Mouse (Mus musculus) kidney, embryonic 16.5 days (tissue): ENCODE data around the gene Inhbc. TPM values are rescaled to one million over a fixed set of nuclear protein-coding genes. Genes with fewer than 3 reads are reported as not detected.
"Not testable (repeated sequence)": the region's sequence is repeated elsewhere in the genome, so short reads cannot be mapped to it uniquely, and the experiment has no call there.

Experiments used
- ATAC-seq: fragments of 200-750 bp; cut with Nextera tagmentation; 2 replicates; pipeline ENCODE4 v1.8.0; 2017; ENCODE audit warnings: moderate TSS enrichment; ENCODE audit not compliant: low FRiP score, low TSS enrichment
- H3K27ac ChIP-seq: fragments of 300-500 bp; sonication (generic); 2 replicates; pipeline ENCODE4 v1.5.1; 2014; ENCODE audit warnings: low read length
- H3K27me3 ChIP-seq: fragments of 300-500 bp; sonication (generic); 2 replicates; pipeline ENCODE4 v1.6.1; 2014; ENCODE audit warnings: low read length, control low read depth, mixed read lengths; ENCODE audit not compliant: insufficient read depth
- H3K36me3 ChIP-seq: fragments of 300-500 bp; sonication (generic); 2 replicates; pipeline ENCODE4 v1.6.1; 2014; ENCODE audit warnings: low read length, control low read depth, mixed read lengths; ENCODE audit not compliant: insufficient read depth
- H3K4me1 ChIP-seq: fragments of 300-500 bp; sonication (generic); 2 replicates; pipeline ENCODE4 v1.6.1; 2014; ENCODE audit warnings: low read length, control low read depth, mixed read lengths; ENCODE audit not compliant: insufficient read depth
- H3K4me2 ChIP-seq: fragments of 300-500 bp; sonication (generic); replicated peaks from 2 replicates; pipeline ENCODE4 v1.6.1; 2014; ENCODE audit warnings: low read depth, low read length
- H3K4me3 ChIP-seq: fragments of 300-500 bp; sonication (generic); 2 replicates; pipeline ENCODE4 v1.5.1; 2014; ENCODE audit warnings: mild to moderate bottlenecking, low read length
- H3K9ac ChIP-seq: fragments of 300-500 bp; sonication (generic); replicated peaks from 2 replicates; pipeline ENCODE4 v1.6.1; 2014; ENCODE audit warnings: low read length
- H3K9me3 ChIP-seq: fragments of 300-500 bp; sonication (generic); 2 replicates; pipeline ENCODE4 v1.6.1; 2016; ENCODE audit warnings: low read length, control low read depth
- WGBS: fragments of 180-500 bp; shearing (Covaris S2); extraction: QIAGEN DNeasy Blood & Tissue Kit; methylation state at CpG from one replicate; pipeline ENCODE4 v1.1.7; 2014; 5-methylcytosine and 5-hydroxymethylcytosine counted together
- polyA plus RNA-seq: library from polyadenylated mRNA; unstranded; fragments of >200 nt; fragmentation: Nextera tagmentation; extraction: Ambion mirVana; gene quantifications from 2 replicates; pipeline ENCODE4 v1.2.1, GENCODE M21; 2015

Gene Inhbc
- polyA plus RNA-seq, 1 experiment from 2014 or later, result 0.09 TPM

DNA sequence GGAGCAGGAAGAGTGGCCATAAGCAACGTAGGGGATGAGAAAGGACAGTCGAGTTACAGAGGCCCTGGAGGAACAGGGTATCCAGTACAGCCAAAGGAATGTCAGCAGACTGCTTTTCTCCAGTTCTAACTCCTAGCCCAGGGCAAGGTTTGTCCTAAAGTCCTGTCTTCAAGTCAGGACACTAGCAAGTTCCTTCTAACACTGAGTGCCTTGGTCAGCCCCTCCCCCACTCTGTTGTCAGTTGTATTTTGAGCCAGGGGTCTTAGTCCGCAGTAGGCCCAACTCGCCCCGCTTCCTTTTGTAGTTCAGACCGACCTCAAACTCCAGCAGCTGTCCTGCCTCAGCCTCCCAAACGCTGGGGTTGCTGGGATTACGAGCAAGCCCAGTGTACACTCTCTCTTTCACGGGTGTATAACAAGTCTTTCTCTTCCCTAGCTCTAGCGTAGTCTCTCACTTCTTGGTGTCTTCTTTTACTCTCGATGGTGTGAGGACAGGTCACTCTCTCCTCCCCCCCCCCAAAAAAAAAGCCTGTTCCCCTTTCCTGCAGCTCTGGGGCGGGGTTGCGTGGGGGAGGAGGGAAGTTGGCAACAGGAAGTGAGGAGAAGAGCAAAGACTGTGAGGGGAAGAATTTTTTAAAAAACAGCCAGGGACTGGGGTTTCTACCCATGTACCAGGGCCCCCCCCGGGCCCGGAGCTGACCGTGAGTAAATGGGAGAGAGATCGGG, 46.9 kb downstream of the Inhbc start:
- Histone ChIP-seq H3K36me3 (no peaks in the 10 kb centered on the region), H3K4me1 (peaks cover 17% of the 10 kb centered on the region), H3K27ac (no peak overlapping the region), H3K4me3 (no peak overlapping the region), H3K27me3 (peaks cover 42% of the 10 kb centered on the region), H3K9me3 (0 out of 2 replicates have a peak, but pooled peaks cover 4% of the 10 kb centered on the region), H3K4me2 (no peak overlapping the region), H3K9ac (no peak overlapping the region)
- no peak for ATAC-seq
- WGBS, result 68% methylated on average over 17 of the region's 17 CpGs

- ATAC-seq, result no peak
- H3K4me1 ChIP-seq, result peaks cover 17% of the 10 kb centered on the region
- no peaks in the 10 kb centered on the region for H3K36me3 ChIP-seq
- no peak overlapping the region for H3K4me2 ChIP-seq
- H3K4me3 ChIP-seq, result no peak overlapping the region
- 61% methylated on average over 4 of the region's 4 CpGs for WGBS
- peaks cover 36% of the 10 kb centered on the region for H3K27me3 ChIP-seq
- no peak overlapping the region for H3K27ac ChIP-seq
- H3K9me3 ChIP-seq, result 0 out of 2 replicates have a peak, but pooled peaks cover 4% of the 10 kb centered on the region
- no peak overlapping the region for H3K9ac ChIP-seq
Observed at GRCm38 (mm10) chr10:127322669-127323068, 47.6 kb downstream of the Inhbc start.

- Histone ChIP-seq H3K27ac (no peak overlapping the region), H3K4me1 (peaks cover 17% of the 10 kb centered on the region), H3K4me2 (no peak overlapping the region), H3K27me3 (peaks cover 31% of the 10 kb centered on the region), H3K4me3 (no peak overlapping the region), H3K36me3 (no peaks in the 10 kb centered on the region), H3K9ac (no peak overlapping the region), H3K9me3 (0 out of 2 replicates have a peak, but pooled peaks cover 2% of the 10 kb centered on the region)
- WGBS, result 60% methylated on average over 13 of the region's 13 CpGs
- no peak for ATAC-seq
Observed at GRCm38 (mm10) chr10:127322178-127322577, 48.1 kb downstream of the Inhbc start.

- H3K27ac ChIP-seq, result no peak within 1 kb of the TSS
- peaks cover 25% of the 10 kb centered on the region for H3K27me3 ChIP-seq
- H3K9ac ChIP-seq, result no peak within 1 kb of the TSS
- H3K9me3 ChIP-seq, result no peaks in the 10 kb centered on the region
- no peak for ATAC-seq
- WGBS, result 70% methylated on average over 3 of the region's 3 CpGs
- H3K4me1 ChIP-seq, result peaks cover 12% of the 10 kb centered on the region
- no peak within 1 kb of the TSS for H3K4me3 ChIP-seq
- no peak within 1 kb of the TSS for H3K4me2 ChIP-seq
- no peaks in the 10 kb centered on the region for H3K36me3 ChIP-seq
Observed at GRCm38 (mm10) chr10:127321621-127322020, 48.6 kb downstream of the Inhbc start, which contains the start of gene Arhgap9. TSS of gene Arhgap9 (plus strand) at chr10:127321964.

- H3K36me3 ChIP-seq, result no peaks in the 10 kb centered on the region
- ATAC-seq, result peak; percentile 73
Observed at GRCm38 (mm10) chr10:127319969-127320368, 50.3 kb downstream of the Inhbc start.

GRCm38 (mm10) chr10:127318009-127318408, 52.2 kb downstream of the Inhbc start:
- no peak for ATAC-seq
- Histone ChIP-seq H3K27ac (no peak overlapping the region), H3K27me3 (no peaks in the 10 kb centered on the region; the same call in 1 of the 2 replicates), H3K4me2 (no peak overlapping the region), H3K9me3 (no peaks in the 10 kb centered on the region), H3K4me3 (no peak overlapping the region), H3K4me1 (no peaks in the 10 kb centered on the region), H3K9ac (no peak overlapping the region), H3K36me3 (no peaks in the 10 kb centered on the region)
- WGBS, result 38% methylated on average over 4 of the region's 4 CpGs

More at GRCm38 (mm10) chr10:127319969-127320368, 50.3 kb downstream of the Inhbc start:
- no peak overlapping the region for H3K4me2 ChIP-seq
- H3K27ac ChIP-seq, result no peak overlapping the region
- no peak overlapping the region for H3K4me3 ChIP-seq
- H3K4me1 ChIP-seq, result no peaks in the 10 kb centered on the region
- H3K27me3 ChIP-seq, result peaks cover 9% of the 10 kb centered on the region; the same call in 1 of the 2 replicates
- no peak overlapping the region for H3K9ac ChIP-seq
- H3K9me3 ChIP-seq, result no peaks in the 10 kb centered on the region
- WGBS, result 42% methylated on average over 7 of the region's 7 CpGs

GRCm38 (mm10) chr10:127317277-127317676, 53.0 kb downstream of the Inhbc start:
- ATAC-seq, result no peak
- no peak overlapping the region for H3K27ac ChIP-seq
- no peaks in the 10 kb centered on the region for H3K4me1 ChIP-seq
- no peak overlapping the region for H3K9ac ChIP-seq
- H3K27me3 ChIP-seq, result no peaks in the 10 kb centered on the region; the same call in 1 of the 2 replicates
- no peaks in the 10 kb centered on the region for H3K9me3 ChIP-seq
- 88% methylated on average over 2 of the region's 2 CpGs for WGBS
- H3K36me3 ChIP-seq, result no peaks in the 10 kb centered on the region
- H3K4me3 ChIP-seq, result no peak overlapping the region
- no peak overlapping the region for H3K4me2 ChIP-seq

DNA sequence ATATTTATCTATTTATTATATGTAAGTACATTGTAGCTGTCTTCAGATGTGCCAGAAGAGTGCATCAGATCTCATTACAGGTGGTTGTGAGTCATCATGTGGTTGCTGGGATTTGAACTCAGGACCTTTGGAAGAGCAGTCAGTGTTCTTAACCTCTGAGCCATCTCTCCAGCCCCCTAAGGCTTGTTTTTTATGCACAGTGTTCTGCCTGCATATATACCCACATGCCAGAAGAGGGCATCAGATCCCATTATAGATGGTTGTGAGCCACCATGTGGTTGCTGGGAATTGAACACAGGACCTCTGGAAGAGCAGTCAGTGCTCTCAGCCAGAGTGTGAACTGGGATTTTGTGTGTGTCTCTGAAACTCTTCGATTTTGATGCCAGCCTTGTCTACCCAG, 55.3 kb downstream of the Inhbc start:
- H3K9ac ChIP-seq, H3K4me1 ChIP-seq, H3K27ac ChIP-seq, H3K4me2 ChIP-seq, ATAC-seq, H3K4me3 ChIP-seq, H3K27me3 ChIP-seq, H3K36me3 ChIP-seq, H3K9me3 ChIP-seq: not testable (repeated sequence)
- WGBS, result 79% methylated on average over 1 of the region's 1 CpGs

GRCm38 (mm10) chr10:127313516-127313915, 56.7 kb downstream of the Inhbc start:
- H3K4me2 ChIP-seq, H3K27ac ChIP-seq, H3K4me3 ChIP-seq, H3K9ac ChIP-seq, ATAC-seq, H3K9me3 ChIP-seq, H3K36me3 ChIP-seq, H3K27me3 ChIP-seq, H3K4me1 ChIP-seq: not testable (repeated sequence)
- 97% methylated on average over 5 of the region's 5 CpGs for WGBS

GRCm38 (mm10) chr10:127312858-127313257, 57.4 kb downstream of the Inhbc start:
- no peak for ATAC-seq
- WGBS, result 75% methylated on average over 4 of the region's 4 CpGs
- H3K9me3 ChIP-seq, result no peaks in the 10 kb centered on the region
- no peak overlapping the region for H3K27ac ChIP-seq
- peaks cover 15% of the 10 kb centered on the region for H3K36me3 ChIP-seq
- H3K27me3 ChIP-seq, result no peaks in the 10 kb centered on the region
- H3K4me2 ChIP-seq, result no peak overlapping the region
- peaks cover 10% of the 10 kb centered on the region for H3K4me1 ChIP-seq
- no peak overlapping the region for H3K4me3 ChIP-seq
- no peak overlapping the region for H3K9ac ChIP-seq
